Comparison of ENCODE assay signal across 10 mouse cellular contexts in genomic region chr11:53786058-53787031, GRCm38 (mm10). TPM values are rescaled to one million over a fixed set of nuclear protein-coding genes. Genes with fewer than 3 reads are reported as not detected.
A peak's percentile ranks its signal among the peaks of the same experiment; 100 is the strongest.
DNase-seq lines count a peak whose midpoint lies in the region; ATAC-seq and TF ChIP-seq lines count a peak whose summit lies in the region.
"Had no signal": no experiment of that assay in that cellular context is flagged by ENCODE, and none has a peak within 500 bp of the region (broad histone marks: within the 10 kb centered on the region; RNA-seq: fewer than 3 reads in every experiment).

No protein-coding gene starts in this region.

- no peaks in the 10 kb centered on the region for H3K27me3 ChIP-seq in spleen, adult 2 months (ENCODE audit: control insufficient read depth, insufficient read depth, low read length)
- no peaks in the 10 kb centered on the region for H3K27me3 ChIP-seq in stomach, embryonic 15.5 days (replicated peaks)

- H3K27ac ChIP-seq in spleen, adult 2 months (ENCODE audit: insufficient read depth, low read length): peak overlapping the region; percentile 78
- peak overlapping the region; percentile 9 for H3K27ac ChIP-seq in stomach, embryonic 15.5 days
- H3K27ac ChIP-seq: limb, embryonic 10.5 days had no signal

- ATAC-seq in stomach, embryonic 15.5 days (ENCODE audit: insufficient read depth, low FRiP score, low read depth): 0 out of 2 replicates have a peak, but pooled peaks have one; percentile 12

- WGBS in spleen, adult 2 months: 46% methylated on average over 13 of the region's 13 CpGs
- 59% methylated on average over 13 of the region's 13 CpGs for WGBS in lung, adult 2 months
- 79% methylated on average over 13 of the region's 13 CpGs for WGBS in stomach, embryonic 15.5 days

- TF ChIP-seq POLR2A in spleen, adult 2 months (IDR thresholded peaks at IDR 0.05; ENCODE audit: low read depth, low read length): no peak
- TF ChIP-seq POLR2A in lung, adult 2 months (IDR thresholded peaks at IDR 0.05; ENCODE audit: borderline replicate concordance, extremely low read depth, low read depth, low read length): peak; percentile 35; the same call in 1 of the 2 replicates

- H3K4me1 ChIP-seq in spleen, adult 2 months (ENCODE audit: control insufficient read depth, insufficient read depth, insufficient read length): peaks cover 26% of the 10 kb centered on the region; the same call in 1 of the 2 replicates
- peaks cover 29% of the 10 kb centered on the region for H3K4me1 ChIP-seq in lung, adult 2 months (ENCODE audit: control insufficient read depth, insufficient read depth, low read length)
- peaks cover 2% of the 10 kb centered on the region; the same call in 1 of the 2 replicates for H3K4me1 ChIP-seq in stomach, embryonic 15.5 days

- no peak overlapping the region for H3K4me2 ChIP-seq in stomach, embryonic 15.5 days

- H3K36me3 ChIP-seq in spleen, adult 2 months (ENCODE audit: control insufficient read depth, insufficient read depth, low read length): no peaks in the 10 kb centered on the region
- H3K36me3 ChIP-seq in stomach, embryonic 15.5 days: no peaks in the 10 kb centered on the region
- H3K36me3 ChIP-seq: limb, embryonic 10.5 days had no signal

- peak; percentile 24 for DNase-seq in cerebellum, adult 11-12 months
- DNase-seq in cerebellum, adult 11 months: no peak
- no peak for DNase-seq in spleen, adult 2 months (ENCODE audit: low read depth in 1 of 2, low spot score in 2 of 2)
- no peak for DNase-seq in spleen, adult 12 weeks (ENCODE audit: low spot score)
- no peak for DNase-seq in lung, adult 2 months
- DNase-seq in frontal cortex, adult 2 months (ENCODE audit: extremely low spot score in 1 of 2, low spot score in 1 of 2): no peak
- no peak for DNase-seq in right cerebral cortex, postnatal 25 days

- H3K9ac ChIP-seq in stomach, embryonic 15.5 days: no peak overlapping the region

- no peaks in the 10 kb centered on the region for H3K9me3 ChIP-seq in stomach, embryonic 15.5 days
- H3K9me3 ChIP-seq: limb, embryonic 10.5 days had no signal

- no peak for TF ChIP-seq CTCF in spleen, adult 2 months (IDR thresholded peaks at IDR 0.05; ENCODE audit: extremely low read depth, insufficient read depth, insufficient read length, insufficient replicate concordance)
- no peak for TF ChIP-seq CTCF in lung, adult 2 months (IDR thresholded peaks at IDR 0.05; ENCODE audit: insufficient read depth, low read length)

- H3K4me3 ChIP-seq in spleen, adult 2 months (ENCODE audit: extremely low read depth, insufficient read depth, insufficient read length): no peak overlapping the region
- no peak overlapping the region for H3K4me3 ChIP-seq in lung, adult 2 months (replicated peaks; ENCODE audit: extremely low read depth, low read depth, low read length)
- no peak overlapping the region for H3K4me3 ChIP-seq in stomach, embryonic 15.5 days (replicated peaks)
- H3K4me3 ChIP-seq: limb, embryonic 10.5 days; myocyte had no signal

RNA-seq across cellular contexts. Expression of gene Gm17334, which starts 13.4 kb away (rescaled TPM):
- 1.2 TPM in 2 replicates for polyA plus RNA-seq in spleen, adult 2 months (2012; rRNA removed)
- polyA plus RNA-seq in lung, adult 2 months (2012; rRNA removed): 4.6 and 4.7 TPM in 2 replicates
- 0.19 and 0.24 TPM in 2 replicates for polyA plus RNA-seq in stomach, embryonic 15.5 days (2015; fragmentation: Nextera tagmentation; extraction: Ambion mirVana)
- 0.64 and 1.3 TPM in 2 replicates for polyA plus RNA-seq in frontal cortex, adult 2 months (2012; rRNA removed)
- polyA plus RNA-seq: limb, embryonic 10.5 days had no signal

RNA-seq across cellular contexts. Expression of gene Irf1, which starts 16.5 kb away (rescaled TPM):
- 111 and 222 TPM in 2 replicates for polyA plus RNA-seq in spleen, adult 2 months (2012; rRNA removed)
- polyA plus RNA-seq in lung, adult 2 months (2012; rRNA removed): 130 and 190 TPM in 2 replicates
- polyA plus RNA-seq in stomach, embryonic 15.5 days (2015; fragmentation: Nextera tagmentation; extraction: Ambion mirVana): 27.6 and 27.9 TPM in 2 replicates
- polyA plus RNA-seq in frontal cortex, adult 2 months (2012; rRNA removed): 11.8 and 14.1 TPM in 2 replicates
